Mouse (Mus musculus): ENCODE results near the gene Olfr385. TPM values are rescaled to one million over a fixed set of nuclear protein-coding genes. Genes with fewer than 3 reads are reported as not detected.
"Not testable (repeated sequence)": the region's sequence is repeated elsewhere in the genome, so short reads cannot be mapped to it uniquely, and the experiment has no call there.

The Olfr385 gene
- not detected in 2 replicates for polyA plus RNA-seq (2015; fragmentation: Nextera tagmentation; extraction: Ambion mirVana)

- H3K9ac ChIP-seq (ENCODE audit: low read depth, low read length) = no peak within 1 kb of the TSS
Measured at GRCm38 (mm10) chr11:73592908-73593307, at the start of gene Olfr385. TSS of gene Olfr385 (minus strand) at chr11:73593008.

GRCm38 (mm10) chr11:73598294-73598693 is 5.5 kb upstream of the Olfr385 start, which contains the start of gene Olfr384:
TSS of gene Olfr384 (plus strand) at chr11:73598594.
- Histone ChIP-seq H3K9me3 (ENCODE audit: control insufficient read depth, low read length) (peaks cover 5% of the 10 kb centered on the region; the same call in 1 of the 2 replicates), H3K4me3 (ENCODE audit: low read length) (no peak within 1 kb of the TSS), H3K9ac (ENCODE audit: low read depth, low read length) (no peak within 1 kb of the TSS), H3K4me1 (ENCODE audit: control insufficient read depth, insufficient read depth, low read depth, low read length) (no peaks in the 10 kb centered on the region), H3K36me3 (ENCODE audit: control insufficient read depth, insufficient read depth, low read length) (no peaks in the 10 kb centered on the region), H3K27me3 (replicated peaks; ENCODE audit: control insufficient read depth, insufficient read depth, low read length) (no peaks in the 10 kb centered on the region), H3K27ac (ENCODE audit: low read depth, low read length) (no peak within 1 kb of the TSS), H3K4me2 (ENCODE audit: low read length) (no peak within 1 kb of the TSS)
- no peak for ATAC-seq

More at GRCm38 (mm10) chr11:73592908-73593307, at the start of gene Olfr385:
- ATAC-seq = no peak
- Histone ChIP-seq H3K27me3 (replicated peaks; ENCODE audit: control insufficient read depth, insufficient read depth, low read length) (no peaks in the 10 kb centered on the region), H3K4me2 (ENCODE audit: low read length) (no peak within 1 kb of the TSS), H3K27ac (ENCODE audit: low read depth, low read length) (no peak within 1 kb of the TSS), H3K9me3 (ENCODE audit: control insufficient read depth, low read length) (peaks cover 6% of the 10 kb centered on the region; the same call in 1 of the 2 replicates), H3K36me3 (ENCODE audit: control insufficient read depth, insufficient read depth, low read length) (no peaks in the 10 kb centered on the region), H3K4me1 (ENCODE audit: control insufficient read depth, insufficient read depth, low read depth, low read length) (no peaks in the 10 kb centered on the region), H3K4me3 (ENCODE audit: low read length) (no peak within 1 kb of the TSS)

GRCm38 (mm10) chr11:73583188-73583587 is 9.6 kb downstream of the Olfr385 start:
- not testable (repeated sequence) for H3K9me3 ChIP-seq (ENCODE audit: control insufficient read depth, low read length); H3K4me2 ChIP-seq (ENCODE audit: low read length); ATAC-seq; H3K27ac ChIP-seq (ENCODE audit: low read depth, low read length); H3K36me3 ChIP-seq (ENCODE audit: control insufficient read depth, insufficient read depth, low read length); H3K9ac ChIP-seq (ENCODE audit: low read depth, low read length); H3K27me3 ChIP-seq (replicated peaks; ENCODE audit: control insufficient read depth, insufficient read depth, low read length); H3K4me3 ChIP-seq (ENCODE audit: low read length); H3K4me1 ChIP-seq (ENCODE audit: control insufficient read depth, insufficient read depth, low read depth, low read length)
- 61% methylated on average over 1 of the region's 1 CpGs for WGBS

- Histone ChIP-seq H3K4me1 (ENCODE audit: control insufficient read depth, insufficient read depth, low read depth, low read length) (no peaks in the 10 kb centered on the region), H3K9ac (ENCODE audit: low read depth, low read length) (no peak overlapping the region), H3K36me3 (ENCODE audit: control insufficient read depth, insufficient read depth, low read length) (no peaks in the 10 kb centered on the region), H3K27ac (ENCODE audit: low read depth, low read length) (no peak overlapping the region), H3K4me3 (ENCODE audit: low read length) (no peak overlapping the region), H3K27me3 (replicated peaks; ENCODE audit: control insufficient read depth, insufficient read depth, low read length) (no peaks in the 10 kb centered on the region), H3K4me2 (ENCODE audit: low read length) (no peak overlapping the region), H3K9me3 (ENCODE audit: control insufficient read depth, low read length) (peaks cover 2% of the 10 kb centered on the region; the same call in 1 of the 2 replicates)
- ATAC-seq = no peak
Measured at GRCm38 (mm10) chr11:73579871-73580270, 12.9 kb downstream of the Olfr385 start.

Other genes with a start within 250 kb of the Olfr385 start
- gene Olfr20, start 242.2 kb downstream of the Olfr385 start, polyA plus RNA-seq (2015; fragmentation: Nextera tagmentation; extraction: Ambion mirVana) = not detected in 2 replicates
- gene Olfr376, start 221.8 kb downstream of the Olfr385 start, polyA plus RNA-seq (2015; fragmentation: Nextera tagmentation; extraction: Ambion mirVana) = not detected in 2 replicates
- gene Olfr1, start 193.4 kb downstream of the Olfr385 start, polyA plus RNA-seq (2015; fragmentation: Nextera tagmentation; extraction: Ambion mirVana) = not detected in 2 replicates
- not detected in 2 replicates for gene Olfr378, start 164.5 kb downstream of the Olfr385 start, polyA plus RNA-seq (2015; fragmentation: Nextera tagmentation; extraction: Ambion mirVana)
- not detected in 2 replicates for gene Olfr380, start 135.5 kb downstream of the Olfr385 start, polyA plus RNA-seq (2015; fragmentation: Nextera tagmentation; extraction: Ambion mirVana)
- gene Olfr381, start 101.4 kb downstream of the Olfr385 start, polyA plus RNA-seq (2015; fragmentation: Nextera tagmentation; extraction: Ambion mirVana) = not detected in 2 replicates
- gene Olfr382, start 75.8 kb downstream of the Olfr385 start, polyA plus RNA-seq (2015; fragmentation: Nextera tagmentation; extraction: Ambion mirVana) = not detected in 2 replicates
- gene Olfr384, start 5.6 kb upstream of the Olfr385 start, polyA plus RNA-seq (2015; fragmentation: Nextera tagmentation; extraction: Ambion mirVana) = not detected in 2 replicates
- not detected in 2 replicates for gene Zfp735, start 95.8 kb upstream of the Olfr385 start, polyA plus RNA-seq (2015; fragmentation: Nextera tagmentation; extraction: Ambion mirVana)
- not detected in 2 replicates for gene Olfr389, start 187.7 kb upstream of the Olfr385 start, polyA plus RNA-seq (2015; fragmentation: Nextera tagmentation; extraction: Ambion mirVana)
- gene Olfr390, start 190.0 kb upstream of the Olfr385 start, polyA plus RNA-seq (2015; fragmentation: Nextera tagmentation; extraction: Ambion mirVana) = not detected in 2 replicates
- gene Olfr391-ps, start 210.0 kb upstream of the Olfr385 start, polyA plus RNA-seq (2015; fragmentation: Nextera tagmentation; extraction: Ambion mirVana) = not detected in 2 replicates
- gene Olfr392, start 224.0 kb upstream of the Olfr385 start, polyA plus RNA-seq (2015; fragmentation: Nextera tagmentation; extraction: Ambion mirVana) = not detected in 2 replicates

All from hindbrain, embryonic 16.5 days (tissue).